Mouse (Mus musculus): ENCODE measurements around the gene Gm21117.
"Not testable (repeated sequence)": the region's sequence is repeated elsewhere in the genome, so short reads cannot be mapped to it uniquely, and the experiment has no call there.

The Gm21117 gene

GRCm38 (mm10) chrY:51124920-51125319, at the start of gene Gm21117:
Gene Gm21117, plus strand, starts transcription at chrY:51125220.
- not testable (repeated sequence) for DNase-seq (ENCODE audit: low spot score in 2 of 2)

All from spleen, postnatal 14 days (tissue).